Mouse (Mus musculus) cerebellum, postnatal 4 days (tissue): ENCODE measurements around the gene Krt72.

Source experiments
- DNase-seq, 2 experiments: peaks; one replicate each; pipeline ENCODE4 v3.0.0; 2022; ENCODE audit warnings: low spot score in 2 of 2, mixed read lengths in 1 of 2

Krt72 gene

GRCm38 (mm10) chr15:101786360-101786759 is at the start of gene Krt72:
TSS of gene Krt72 (minus strand) at chr15:101786460.
- no peak for DNase-seq

DNA sequence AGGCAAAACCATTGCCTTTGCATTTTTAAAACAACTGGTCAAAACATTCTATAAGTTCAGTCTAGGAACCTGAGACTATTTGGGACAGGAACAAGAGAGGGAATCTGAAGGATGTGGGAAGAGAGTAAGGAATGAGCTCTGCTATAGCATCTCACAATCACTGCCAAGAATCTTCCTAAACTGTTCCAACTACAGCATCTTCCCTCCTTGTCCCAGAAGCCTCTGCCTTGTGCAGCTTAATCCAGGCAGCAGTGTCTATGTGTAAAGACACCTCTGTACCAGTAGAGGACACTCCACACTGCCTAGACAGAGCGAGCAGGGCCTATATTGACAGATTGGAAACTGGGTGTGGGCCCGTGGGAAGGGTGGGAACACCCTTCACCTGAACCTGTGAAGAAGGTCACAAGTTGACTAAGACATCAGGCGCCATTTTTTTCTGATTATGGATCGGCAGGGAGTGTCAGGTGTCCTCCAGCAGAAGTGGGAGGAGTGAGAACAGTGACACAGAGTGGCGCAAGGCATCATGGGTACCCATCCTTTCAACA is 48.6 kb upstream of the Krt72 start:
- no peak for DNase-seq

DNA sequence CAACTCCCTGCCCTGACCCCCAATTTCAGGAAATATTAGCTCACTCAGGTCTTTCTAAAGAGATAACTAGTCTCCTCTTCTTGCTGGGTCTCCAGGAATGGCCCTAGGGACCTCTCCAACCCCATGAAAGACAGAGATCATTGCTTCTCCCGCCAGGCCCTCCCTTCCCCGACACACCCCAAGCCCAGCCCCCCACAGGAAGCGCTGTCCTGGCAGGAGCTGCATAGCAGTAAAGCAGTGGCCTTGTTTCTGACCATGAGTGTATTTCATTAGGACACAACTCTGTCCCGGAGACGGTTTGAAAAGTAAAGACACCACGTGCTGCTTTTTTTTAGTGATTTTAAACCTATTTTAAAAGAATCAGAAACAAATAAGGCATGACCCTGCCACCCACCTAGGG is 46.9 kb upstream of the Krt72 start:
- no peak for DNase-seq

GRCm38 (mm10) chr15:101829441-101829840 is 43.2 kb upstream of the Krt72 start:
- no peak for DNase-seq

DNA sequence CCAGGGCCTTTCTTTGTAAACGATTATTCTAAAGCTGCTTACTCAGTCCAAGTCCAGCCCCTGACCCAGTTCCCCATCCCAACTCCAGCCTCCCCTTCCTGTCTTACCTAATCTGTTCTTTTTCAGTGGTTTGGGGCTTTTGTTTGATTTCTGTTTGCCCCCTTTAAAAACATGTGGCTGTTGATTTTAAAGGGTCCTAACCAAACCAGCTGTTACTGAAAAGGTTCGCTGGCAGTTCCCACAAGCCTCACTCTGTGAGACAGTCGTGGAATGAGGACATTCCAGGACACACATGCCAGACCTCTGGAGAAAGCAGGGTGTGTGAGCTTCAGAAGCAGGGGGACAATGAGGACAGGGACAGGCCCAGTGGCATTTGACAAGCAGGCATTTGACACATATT is 35.5 kb upstream of the Krt72 start:
- DNase-seq, result no peak

DNA sequence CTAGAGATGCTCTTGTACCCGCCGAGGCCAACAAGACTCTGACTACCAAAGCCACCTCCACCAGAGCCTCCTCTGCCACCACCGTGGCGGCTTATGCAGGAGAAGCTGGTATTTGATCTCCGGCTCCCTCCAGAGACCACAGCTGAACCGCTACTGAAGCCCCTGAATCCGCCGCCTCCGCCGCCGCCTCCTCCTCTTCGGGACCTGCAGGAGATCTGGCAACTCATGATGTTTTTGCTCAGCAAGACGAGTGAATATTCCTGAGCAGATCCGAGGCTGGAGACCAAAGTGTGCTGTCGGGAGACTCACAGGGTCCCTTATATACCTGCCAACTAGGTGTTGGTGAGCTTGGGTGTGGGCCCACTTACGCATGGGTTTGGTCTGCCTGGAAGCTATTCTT is 31.6 kb upstream of the Krt72 start, which contains the start of gene Krt2:
TSS of gene Krt2 (minus strand) at position 295 of the 400 bp plus-strand sequence.
- DNase-seq, result no peak

DNA sequence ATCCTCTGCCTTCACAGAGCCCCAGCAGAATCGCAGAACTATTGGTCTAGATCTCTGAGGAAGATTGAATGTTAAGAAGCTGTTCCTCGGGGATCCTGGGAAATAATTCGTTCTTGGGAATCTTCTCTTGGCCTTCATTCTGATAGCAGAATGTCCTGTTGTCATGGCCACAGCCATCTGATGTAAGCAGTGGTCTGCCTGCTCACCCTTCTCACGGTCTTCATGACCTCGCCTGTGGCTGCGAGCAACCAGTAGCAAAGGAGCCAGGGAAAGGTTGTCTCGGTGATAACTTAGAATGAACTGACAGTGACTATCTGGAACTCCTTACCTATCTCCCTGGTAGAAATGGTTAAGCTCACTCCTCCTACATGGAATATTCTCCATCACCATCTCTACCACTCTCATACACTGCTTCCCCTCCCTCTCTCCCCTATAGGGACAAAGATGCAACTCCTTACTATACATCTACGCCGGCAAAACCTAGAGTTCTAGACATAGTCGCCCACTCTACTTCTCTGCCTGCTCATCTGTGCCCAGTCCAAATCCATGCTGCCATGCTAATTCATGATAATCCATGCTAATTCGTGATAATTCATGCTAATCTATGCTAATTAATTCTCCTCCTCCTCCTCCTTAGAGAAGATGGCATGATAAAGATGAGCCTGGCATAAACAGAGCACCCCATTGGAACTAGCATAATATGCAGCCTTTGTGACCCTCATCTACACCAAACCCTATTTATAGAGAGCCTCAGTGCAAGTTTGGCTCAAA is 17.0 kb upstream of the Krt72 start:
- DNase-seq, result no peak

- DNase-seq, result no peak
These were observed 16.1 kb upstream of the Krt72 start, which contains the start of gene Krt73 for GRCm38 (mm10) chr15:101802296-101802835. TSS of gene Krt73 (minus strand) at chr15:101802346.

- DNase-seq, result no peak
These were observed 4.6 kb upstream of the Krt72 start for GRCm38 (mm10) chr15:101790867-101791266.

- DNase-seq, result no peak
These were observed 12.8 kb downstream of the Krt72 start for GRCm38 (mm10) chr15:101773420-101773819.

DNA sequence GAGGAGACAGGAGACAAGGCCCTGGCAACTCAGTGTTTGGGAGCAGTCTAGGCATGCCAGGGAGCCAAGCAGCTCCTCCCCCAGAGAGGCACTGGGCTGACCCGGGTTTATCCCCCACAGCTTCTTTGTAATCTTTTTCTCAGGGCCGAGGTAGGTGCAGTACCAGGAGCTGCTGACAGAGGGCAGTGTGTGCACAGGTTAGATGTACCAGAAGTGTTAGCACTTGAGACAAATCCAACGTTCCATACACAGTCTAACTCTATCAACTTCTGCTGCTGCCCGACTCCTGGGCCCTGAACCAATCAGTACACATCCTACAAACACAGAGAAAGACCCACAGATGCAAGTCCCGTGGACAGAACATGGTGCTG is 13.6 kb downstream of the Krt72 start:
- DNase-seq, result peak; percentile 88 to 96

DNA sequence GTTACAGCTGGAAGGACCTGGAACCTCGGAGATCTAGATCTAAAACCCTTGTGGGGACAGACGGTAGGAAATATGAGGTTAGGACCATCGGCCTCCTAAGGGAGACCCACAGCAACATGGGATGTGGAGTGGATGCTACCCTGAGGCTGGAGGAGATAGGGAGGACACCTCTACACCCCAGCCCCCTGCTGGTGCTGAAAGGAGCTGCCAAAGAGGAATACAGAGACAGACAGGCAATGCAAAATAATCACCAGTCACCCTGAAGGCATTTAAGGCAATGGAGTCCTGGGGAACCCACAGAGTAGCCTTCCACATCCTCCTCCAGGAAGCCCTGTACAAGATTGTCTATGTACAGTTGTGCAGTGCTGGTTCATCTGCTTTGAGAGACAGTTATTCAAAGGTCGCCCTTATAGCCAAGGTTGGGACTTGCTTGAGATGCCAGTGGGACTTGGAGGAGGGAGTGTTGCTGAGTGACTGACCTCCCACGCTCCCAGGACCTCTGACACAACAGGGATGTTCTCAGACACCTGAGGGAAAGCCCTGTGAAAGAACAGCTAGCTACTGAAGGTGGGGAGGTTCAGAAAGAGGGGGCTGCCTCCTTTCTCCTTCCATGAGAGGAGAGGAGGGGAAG is 14.1 kb downstream of the Krt72 start:
- no peak for DNase-seq

DNA sequence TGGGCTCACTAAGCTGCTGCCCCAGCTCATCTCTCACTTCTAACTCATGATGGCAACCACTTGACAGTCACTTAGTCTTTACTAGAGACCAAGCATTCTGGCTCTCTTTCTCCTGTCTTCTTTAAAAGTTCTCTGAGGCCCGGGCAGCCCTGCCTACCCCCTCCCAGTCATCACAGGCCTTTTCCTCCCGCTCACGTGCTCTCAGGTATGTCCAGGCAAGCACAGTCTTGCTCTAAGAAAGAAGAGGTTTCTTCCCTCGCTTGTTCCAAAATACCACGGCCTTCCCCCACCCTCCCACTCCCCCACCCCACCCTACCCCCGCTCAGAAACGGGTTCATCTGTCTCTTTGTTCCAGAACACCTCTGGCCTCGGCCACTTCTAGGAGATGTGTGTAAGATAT is 16.0 kb downstream of the Krt72 start:
- DNase-seq, result no peak

DNA sequence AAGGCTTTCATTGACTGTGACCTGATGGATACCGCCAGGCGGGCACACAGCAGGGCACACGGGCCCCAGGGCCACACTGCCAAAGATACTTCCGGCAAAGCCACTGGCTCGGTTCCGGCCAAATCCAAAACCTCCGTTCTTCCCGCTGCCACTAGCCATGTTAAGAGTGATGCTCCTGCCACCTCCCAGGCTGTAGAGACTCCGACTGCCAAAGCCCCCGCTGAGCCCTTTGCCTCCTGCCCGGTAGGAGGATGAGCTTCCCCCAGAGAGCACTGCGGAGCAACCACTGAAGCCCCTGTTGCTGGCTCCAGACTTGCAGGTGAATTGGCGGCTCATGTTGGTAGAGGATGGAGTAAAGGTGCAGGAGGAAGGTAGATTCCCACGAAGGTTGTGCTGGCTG is 43.5 kb downstream of the Krt72 start, which contains the start of gene Krt71:
TSS of gene Krt71 (minus strand) at position 399 of the 400 bp plus-strand sequence.
- DNase-seq, result no peak

DNA sequence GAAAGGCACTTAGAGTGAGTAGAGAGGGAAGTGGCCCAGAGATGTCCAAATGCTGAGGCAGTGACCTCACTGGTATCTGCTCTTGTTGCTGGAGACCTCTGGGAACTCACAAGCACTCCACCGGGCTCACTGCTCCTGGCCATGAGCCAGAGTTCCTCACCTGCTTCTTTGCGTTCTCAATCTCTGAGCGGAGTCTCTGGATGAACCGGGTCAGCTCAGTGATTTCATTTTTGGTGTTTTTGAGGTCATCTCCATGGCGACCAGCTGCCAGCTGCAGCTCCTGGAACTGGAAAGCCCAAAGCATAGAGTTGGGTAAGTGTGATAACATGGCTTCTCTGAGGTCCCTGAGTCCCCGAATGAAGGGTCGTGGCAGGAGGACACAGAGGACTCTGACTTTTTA is 48.5 kb downstream of the Krt72 start:
- no peak for DNase-seq

GRCm38 (mm10) chr15:101730653-101731052 is 55.6 kb downstream of the Krt72 start:
- DNase-seq, result no peak
